Mouse (Mus musculus): ENCODE data around the gene Fbxo3. TPM values are rescaled to one million over a fixed set of nuclear protein-coding genes. Genes with fewer than 3 reads are reported as not detected.
"Not testable (repeated sequence)": the region's sequence is repeated elsewhere in the genome, so short reads cannot be mapped to it uniquely, and the experiment has no call there.

Gene Fbxo3
- polyA plus RNA-seq, 1 experiment from 2014 or later = 47.3 TPM

DNA sequence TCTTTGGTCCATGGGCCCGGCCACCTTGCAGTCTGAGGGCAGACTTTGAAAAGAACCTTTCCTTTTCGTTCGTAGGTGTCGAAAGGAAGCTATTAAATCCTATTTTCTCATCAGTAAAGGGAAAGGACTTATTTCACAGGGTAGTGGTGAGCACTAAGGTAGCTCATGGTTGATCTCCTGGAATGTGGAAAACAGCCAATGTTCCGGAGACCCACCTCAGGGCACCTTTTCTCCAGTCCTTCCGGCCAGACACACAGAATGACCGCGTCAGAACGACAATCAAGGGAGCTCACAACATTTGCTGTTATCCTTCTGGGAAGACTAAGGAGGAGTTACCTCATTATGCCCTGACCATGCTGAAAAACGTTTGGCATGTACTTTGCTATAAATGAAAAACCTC is 68.7 kb downstream of the Fbxo3 start:
- peak overlapping the region; percentile 47 for H3K4me3 ChIP-seq (ENCODE audit: low read depth, low read length)
- H3K36me3 ChIP-seq (ENCODE audit: control insufficient read depth, insufficient read depth, low read length) = no peaks in the 10 kb centered on the region
- ATAC-seq (ENCODE audit: low read depth) (no peak), DNase-seq (ENCODE audit: low spot score) (no peak)
- no peaks in the 10 kb centered on the region for H3K9me3 ChIP-seq (ENCODE audit: control insufficient read depth, low read length)
- no peaks in the 10 kb centered on the region for H3K4me1 ChIP-seq (ENCODE audit: control insufficient read depth, insufficient read depth, low read length)
- peak overlapping the region; percentile 55 for H3K9ac ChIP-seq (ENCODE audit: low read depth, low read length)
- WGBS = 39% methylated on average over 10 of the region's 10 CpGs
- H3K4me2 ChIP-seq (ENCODE audit: low read depth, low read length) = peak overlapping the region; percentile 70
- H3K27me3 ChIP-seq (replicated peaks; ENCODE audit: control insufficient read depth, insufficient read depth, low read length) = no peaks in the 10 kb centered on the region
- H3K27ac ChIP-seq (replicated peaks; ENCODE audit: low read depth, low read length) = peak overlapping the region; percentile 54

- ATAC-seq (ENCODE audit: low read depth) = 0 out of 2 replicates have a peak, but pooled peaks have one; percentile 16
- not testable (repeated sequence) for H3K4me2 ChIP-seq (ENCODE audit: low read depth, low read length); H3K36me3 ChIP-seq (ENCODE audit: control insufficient read depth, insufficient read depth, low read length); H3K4me1 ChIP-seq (ENCODE audit: control insufficient read depth, insufficient read depth, low read length); H3K27ac ChIP-seq (replicated peaks; ENCODE audit: low read depth, low read length); H3K9me3 ChIP-seq (ENCODE audit: control insufficient read depth, low read length); DNase-seq (ENCODE audit: low spot score); H3K9ac ChIP-seq (ENCODE audit: low read depth, low read length); H3K27me3 ChIP-seq (replicated peaks; ENCODE audit: control insufficient read depth, insufficient read depth, low read length); H3K4me3 ChIP-seq (ENCODE audit: low read depth, low read length)
- 80% methylated on average over 1 of the region's 1 CpGs for WGBS
These were observed 69.3 kb downstream of the Fbxo3 start for GRCm38 (mm10) chr2:104096796-104097195.

- not testable (repeated sequence) for H3K4me3 ChIP-seq (ENCODE audit: low read depth, low read length)
These were observed 69.9 kb downstream of the Fbxo3 start for GRCm38 (mm10) chr2:104097396-104097795.

DNA sequence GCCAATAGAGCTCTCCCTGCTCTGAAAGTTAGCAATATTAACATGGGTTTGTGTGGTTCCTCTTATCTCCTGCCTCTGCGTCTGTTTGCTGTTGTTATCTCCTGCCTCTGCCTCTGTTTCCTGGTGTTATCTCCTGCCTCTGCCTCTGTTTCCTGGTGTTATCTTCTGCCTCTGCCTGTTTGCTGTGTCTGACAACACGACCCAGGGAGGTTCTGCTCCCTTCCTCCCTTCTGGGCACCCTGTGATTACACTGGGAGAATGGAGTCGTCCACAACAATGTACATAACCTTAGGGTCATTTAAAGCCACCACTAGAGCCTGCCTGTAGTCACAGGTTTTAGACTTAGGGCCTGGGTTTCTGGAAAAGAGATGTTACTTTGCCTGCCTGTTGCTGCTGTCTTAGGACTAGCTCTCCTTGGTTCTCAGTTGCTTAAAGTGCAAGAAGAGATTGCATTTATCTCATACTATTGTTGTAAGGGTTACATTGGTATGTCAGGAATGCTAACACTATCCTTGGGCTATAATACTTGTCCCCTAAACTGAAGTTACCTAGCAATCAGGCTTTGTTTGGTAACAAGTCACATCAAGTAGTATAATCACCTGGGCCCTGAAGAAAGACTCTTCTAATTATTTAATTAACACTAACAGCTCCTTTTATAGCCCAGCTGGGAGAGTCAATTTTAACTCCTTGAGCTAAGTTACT is 71.2 kb downstream of the Fbxo3 start:
- Histone ChIP-seq H3K27ac (replicated peaks; ENCODE audit: low read depth, low read length) (no peak overlapping the region; the same call in 1 of the 2 replicates), H3K4me2 (ENCODE audit: low read depth, low read length) (no peak overlapping the region), H3K36me3 (ENCODE audit: control insufficient read depth, insufficient read depth, low read length) (no peaks in the 10 kb centered on the region), H3K9me3 (ENCODE audit: control insufficient read depth, low read length) (no peaks in the 10 kb centered on the region), H3K9ac (ENCODE audit: low read depth, low read length) (no peak overlapping the region), H3K27me3 (replicated peaks; ENCODE audit: control insufficient read depth, insufficient read depth, low read length) (no peaks in the 10 kb centered on the region), H3K4me3 (ENCODE audit: low read depth, low read length) (no peak overlapping the region), H3K4me1 (ENCODE audit: control insufficient read depth, insufficient read depth, low read length) (peaks cover 3% of the 10 kb centered on the region; the same call in 1 of the 2 replicates)
- 43% methylated on average over 3 of the region's 3 CpGs for WGBS
- ATAC-seq (ENCODE audit: low read depth) = peak; percentile 13; the same call in 1 of the 2 replicates
- peak; percentile 20 for DNase-seq (ENCODE audit: low spot score)

More at GRCm38 (mm10) chr2:104097396-104097795, 69.9 kb downstream of the Fbxo3 start:
- not testable (repeated sequence) for H3K4me2 ChIP-seq (ENCODE audit: low read depth, low read length); H3K9me3 ChIP-seq (ENCODE audit: control insufficient read depth, low read length); H3K36me3 ChIP-seq (ENCODE audit: control insufficient read depth, insufficient read depth, low read length); H3K27ac ChIP-seq (replicated peaks; ENCODE audit: low read depth, low read length); DNase-seq (ENCODE audit: low spot score); ATAC-seq (ENCODE audit: low read depth); H3K4me1 ChIP-seq (ENCODE audit: control insufficient read depth, insufficient read depth, low read length); H3K27me3 ChIP-seq (replicated peaks; ENCODE audit: control insufficient read depth, insufficient read depth, low read length); H3K9ac ChIP-seq (ENCODE audit: low read depth, low read length)
- 98% methylated on average over 4 of the region's 4 CpGs for WGBS

- no peak overlapping the region for H3K4me3 ChIP-seq (ENCODE audit: low read depth, low read length)
- H3K9ac ChIP-seq (ENCODE audit: low read depth, low read length) = no peak overlapping the region
- H3K4me2 ChIP-seq (ENCODE audit: low read depth, low read length) = no peak overlapping the region
- H3K27me3 ChIP-seq (replicated peaks; ENCODE audit: control insufficient read depth, insufficient read depth, low read length) = no peaks in the 10 kb centered on the region
- whole genome bisulfite sequencing = 83% methylated on average over 2 of the region's 2 CpGs
- DNase-seq (ENCODE audit: low spot score) (no peak), ATAC-seq (ENCODE audit: low read depth) (peak; percentile 22; the same call in 1 of the 2 replicates)
- H3K27ac ChIP-seq (replicated peaks; ENCODE audit: low read depth, low read length) = no peak overlapping the region
- no peaks in the 10 kb centered on the region for H3K36me3 ChIP-seq (ENCODE audit: control insufficient read depth, insufficient read depth, low read length)
- H3K4me1 ChIP-seq (ENCODE audit: control insufficient read depth, insufficient read depth, low read length) = peaks cover 3% of the 10 kb centered on the region; the same call in 1 of the 2 replicates
- no peaks in the 10 kb centered on the region for H3K9me3 ChIP-seq (ENCODE audit: control insufficient read depth, low read length)
These were observed 71.7 kb downstream of the Fbxo3 start for GRCm38 (mm10) chr2:104099231-104099585.

- Histone ChIP-seq H3K4me2 (ENCODE audit: low read depth, low read length) (no peak overlapping the region), H3K36me3 (ENCODE audit: control insufficient read depth, insufficient read depth, low read length) (no peaks in the 10 kb centered on the region), H3K27ac (replicated peaks; ENCODE audit: low read depth, low read length) (no peak overlapping the region), H3K4me1 (ENCODE audit: control insufficient read depth, insufficient read depth, low read length) (peaks cover 3% of the 10 kb centered on the region; the same call in 1 of the 2 replicates), H3K4me3 (ENCODE audit: low read depth, low read length) (no peak overlapping the region), H3K9ac (ENCODE audit: low read depth, low read length) (no peak overlapping the region), H3K9me3 (ENCODE audit: control insufficient read depth, low read length) (no peaks in the 10 kb centered on the region), H3K27me3 (replicated peaks; ENCODE audit: control insufficient read depth, insufficient read depth, low read length) (no peaks in the 10 kb centered on the region)
- DNase-seq (ENCODE audit: low spot score) (no peak), ATAC-seq (ENCODE audit: low read depth) (no peak)
- 41% methylated on average over 1 of the region's 1 CpGs for WGBS
These were observed 72.4 kb downstream of the Fbxo3 start for GRCm38 (mm10) chr2:104099946-104100345.

- H3K27ac ChIP-seq (replicated peaks; ENCODE audit: low read depth, low read length) = no peak overlapping the region
- DNase-seq (ENCODE audit: low spot score) (no peak), ATAC-seq (ENCODE audit: low read depth) (no peak)
- no peak overlapping the region for H3K4me2 ChIP-seq (ENCODE audit: low read depth, low read length)
- no peak overlapping the region for H3K9ac ChIP-seq (ENCODE audit: low read depth, low read length)
- no peaks in the 10 kb centered on the region for H3K9me3 ChIP-seq (ENCODE audit: control insufficient read depth, low read length)
- no peak overlapping the region for H3K4me3 ChIP-seq (ENCODE audit: low read depth, low read length)
- 91% methylated on average over 6 of the region's 6 CpGs for WGBS
- no peaks in the 10 kb centered on the region for H3K36me3 ChIP-seq (ENCODE audit: control insufficient read depth, insufficient read depth, low read length)
- H3K4me1 ChIP-seq (ENCODE audit: control insufficient read depth, insufficient read depth, low read length) = peaks cover 3% of the 10 kb centered on the region; the same call in 1 of the 2 replicates
- no peaks in the 10 kb centered on the region for H3K27me3 ChIP-seq (replicated peaks; ENCODE audit: control insufficient read depth, insufficient read depth, low read length)
These were observed 77.3 kb downstream of the Fbxo3 start for GRCm38 (mm10) chr2:104104800-104105199.

DNA sequence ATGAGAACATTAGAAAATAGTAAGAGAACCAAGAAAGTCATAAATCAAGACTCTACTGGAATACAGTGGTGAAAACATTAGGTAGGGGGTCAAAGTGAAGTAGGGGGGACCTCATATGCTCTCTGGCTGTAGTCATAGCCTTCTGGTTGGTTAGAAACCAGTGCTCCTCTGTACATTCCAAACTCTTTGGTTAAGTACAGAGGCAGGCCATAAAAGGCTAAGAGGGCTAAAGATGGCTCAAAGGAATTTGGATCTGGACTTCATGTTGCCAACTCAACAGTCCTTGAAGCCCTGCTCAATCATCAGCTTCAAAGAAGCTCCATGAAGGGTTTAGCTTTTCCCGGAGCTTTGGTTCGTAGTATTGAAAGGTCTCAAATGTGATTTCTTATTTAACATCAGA is 81.5 kb downstream of the Fbxo3 start:
- H3K4me3 ChIP-seq (ENCODE audit: low read depth, low read length); H3K27ac ChIP-seq (replicated peaks; ENCODE audit: low read depth, low read length); H3K4me1 ChIP-seq (ENCODE audit: control insufficient read depth, insufficient read depth, low read length); H3K36me3 ChIP-seq (ENCODE audit: control insufficient read depth, insufficient read depth, low read length); DNase-seq (ENCODE audit: low spot score); H3K27me3 ChIP-seq (replicated peaks; ENCODE audit: control insufficient read depth, insufficient read depth, low read length); H3K9ac ChIP-seq (ENCODE audit: low read depth, low read length); ATAC-seq (ENCODE audit: low read depth); H3K4me2 ChIP-seq (ENCODE audit: low read depth, low read length); H3K9me3 ChIP-seq (ENCODE audit: control insufficient read depth, low read length): not testable (repeated sequence)
- 80% methylated on average over 2 of the region's 2 CpGs for WGBS

DNA sequence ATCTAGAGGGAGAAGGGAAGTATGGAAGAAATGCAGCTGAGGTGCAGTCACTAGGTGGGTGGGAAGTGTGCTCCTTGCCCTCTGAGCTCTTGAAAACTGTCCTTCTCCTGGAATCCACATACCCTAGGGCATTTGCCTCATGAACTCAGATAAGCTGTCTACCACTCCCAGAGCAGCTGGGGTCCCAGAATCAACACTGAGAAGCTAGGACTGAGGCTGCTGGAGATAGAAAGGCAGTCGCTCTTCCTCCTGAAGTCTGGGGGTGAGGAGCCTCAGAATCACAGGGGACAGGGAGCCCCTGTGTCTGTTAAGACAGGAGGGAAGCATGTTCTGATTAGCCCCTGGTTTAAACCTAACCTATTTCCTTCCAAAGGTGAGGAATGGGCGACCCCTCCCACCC is 82.0 kb downstream of the Fbxo3 start:
- no peak for ATAC-seq (ENCODE audit: low read depth)
- no peak for DNase-seq (ENCODE audit: low spot score)

More for the DNA sequence above, 82.0 kb downstream of the Fbxo3 start:
- H3K27ac ChIP-seq (replicated peaks; ENCODE audit: low read depth, low read length) = no peak overlapping the region
- no peak overlapping the region for H3K4me3 ChIP-seq (ENCODE audit: low read depth, low read length)
- H3K9me3 ChIP-seq (ENCODE audit: control insufficient read depth, low read length) = no peaks in the 10 kb centered on the region
- no peak overlapping the region for H3K4me2 ChIP-seq (ENCODE audit: low read depth, low read length)
- WGBS = 67% methylated on average over 2 of the region's 2 CpGs
- H3K27me3 ChIP-seq (replicated peaks; ENCODE audit: control insufficient read depth, insufficient read depth, low read length) = no peaks in the 10 kb centered on the region
- H3K9ac ChIP-seq (ENCODE audit: low read depth, low read length) = no peak overlapping the region
- H3K36me3 ChIP-seq (ENCODE audit: control insufficient read depth, insufficient read depth, low read length) = no peaks in the 10 kb centered on the region
- no peaks in the 10 kb centered on the region for H3K4me1 ChIP-seq (ENCODE audit: control insufficient read depth, insufficient read depth, low read length)
